Mouse (Mus musculus) kidney, adult 18-20 months (tissue): Measurements from ENCODE around the gene Sp2.

ENCODE experiments used
- DNase-seq: peaks from one replicate; pipeline ENCODE4 v3.0.0; 2021

The Sp2 gene

GRCm38 (mm10) chr11:96982859-96983258 is at the start of gene Sp2:
Gene Sp2 (minus strand): TSS chr11:96982959.
- DNase-seq = no peak

GRCm38 (mm10) chr11:97032499-97032898 is 49.7 kb upstream of the Sp2 start:
- DNase-seq = no peak

GRCm38 (mm10) chr11:97031977-97032376 is 49.2 kb upstream of the Sp2 start:
- no peak for DNase-seq

GRCm38 (mm10) chr11:97030426-97030825 is 47.7 kb upstream of the Sp2 start:
- DNase-seq = no peak

- DNase-seq = peak; percentile 93
Measured at GRCm38 (mm10) chr11:97029686-97030417, 47.1 kb upstream of the Sp2 start, which contains the start of gene Scrn2. Gene Scrn2 (plus strand): TSS chr11:97029938.

GRCm38 (mm10) chr11:97025721-97026344 is 43.1 kb upstream of the Sp2 start:
- peak; percentile 87 for DNase-seq

GRCm38 (mm10) chr11:97024977-97025376 is 42.2 kb upstream of the Sp2 start:
- DNase-seq = no peak

GRCm38 (mm10) chr11:97021873-97022484 is 39.2 kb upstream of the Sp2 start:
- DNase-seq = peak; percentile 81

- DNase-seq = no peak
Measured at GRCm38 (mm10) chr11:97021121-97021765, 38.5 kb upstream of the Sp2 start.

GRCm38 (mm10) chr11:97019345-97019708 is 36.6 kb upstream of the Sp2 start:
- DNase-seq = no peak

GRCm38 (mm10) chr11:97018583-97019344 is 36.0 kb upstream of the Sp2 start:
- DNase-seq = no peak

- no peak for DNase-seq
Measured at GRCm38 (mm10) chr11:97017696-97018582, 35.2 kb upstream of the Sp2 start.

- no peak for DNase-seq
Measured at GRCm38 (mm10) chr11:97013121-97013670, 30.4 kb upstream of the Sp2 start, which contains the start of gene Sp6. Gene Sp6 (plus strand): TSS chr11:97013394.

GRCm38 (mm10) chr11:97009198-97009790 is 26.5 kb upstream of the Sp2 start:
- no peak for DNase-seq

- no peak for DNase-seq
Measured at GRCm38 (mm10) chr11:97007093-97007794, 24.5 kb upstream of the Sp2 start.

- DNase-seq = no peak
Measured at GRCm38 (mm10) chr11:97003170-97003569, 20.4 kb upstream of the Sp2 start.

GRCm38 (mm10) chr11:96997380-96997956 is 14.7 kb upstream of the Sp2 start:
- peak; percentile 53 for DNase-seq

GRCm38 (mm10) chr11:96996773-96997379 is 14.1 kb upstream of the Sp2 start:
- no peak for DNase-seq
